Mouse (Mus musculus) MEL (cell line): Measurements from ENCODE around the gene Spata2.

ENCODE experiments used
- CHD1 ChIP-seq: IDR thresholded peaks from 2 replicates; pipeline ENCODE4 v1.6.1; 2012; ENCODE audit warnings: low read depth, mild to moderate bottlenecking, inconsistent platforms, low read length, improper control_type of control experiment
- CTCF ChIP-seq, 3 experiments: IDR thresholded peaks in 2 of 3; conservative IDR thresholded peaks in 1 of 3; 2 replicates each; pipeline ENCODE4 v1.5.1; 2011 to 2012; ENCODE audit warnings: low read length in 3 of 3, low read depth in 2 of 3, mild to moderate bottlenecking in 2 of 3, improper control_type of control experiment in 1 of 3, inconsistent platforms in 1 of 3, mixed read lengths in 1 of 3, moderate library complexity in 1 of 3; ENCODE audit not compliant: control insufficient read depth in 1 of 3, insufficient read depth in 1 of 3, poor library complexity in 1 of 3, severe bottlenecking in 1 of 3
- EP300 ChIP-seq, 2 experiments: IDR thresholded peaks; 2 replicates each; pipeline ENCODE4 v1.6.1; 2011; ENCODE audit warnings: improper control_type of control experiment in 2 of 2, low read length in 2 of 2, low read depth in 1 of 2, mild to moderate bottlenecking in 1 of 2
- HCFC1 ChIP-seq: IDR thresholded peaks from 2 replicates; pipeline ENCODE4 v1.6.1; 2012; ENCODE audit warnings: low read depth, mild to moderate bottlenecking, inconsistent platforms, low read length, improper control_type of control experiment, moderate library complexity
- MAFK ChIP-seq: IDR thresholded peaks from 2 replicates; pipeline ENCODE4 v1.6.1; 2011; ENCODE audit warnings: low read depth, mild to moderate bottlenecking, low read length, improper control_type of control experiment, borderline replicate concordance
- MYC ChIP-seq: IDR thresholded peaks from 2 replicates; pipeline ENCODE4 v1.6.1; 2011; ENCODE audit warnings: low read depth, mild to moderate bottlenecking, low read length, improper control_type of control experiment, moderate library complexity
- POLR2A ChIP-seq, 2 experiments: IDR thresholded peaks; 2 replicates each; pipeline ENCODE4 v1.6.1; 2011 to 2012; ENCODE audit warnings: low read length in 2 of 2, mild to moderate bottlenecking in 2 of 2, control low read depth in 1 of 2, improper control_type of control experiment in 1 of 2, low read depth in 1 of 2, moderate library complexity in 1 of 2; ENCODE audit not compliant: control insufficient read depth in 1 of 2, insufficient read depth in 1 of 2, poor library complexity in 1 of 2
- RAD21 ChIP-seq: IDR thresholded peaks from 2 replicates; pipeline ENCODE4 v1.6.1; 2011; ENCODE audit warnings: mild to moderate bottlenecking, low read depth, low read length, improper control_type of control experiment
- TAL1 ChIP-seq: IDR thresholded peaks from 2 replicates; pipeline ENCODE4 v1.6.1; 2012; ENCODE audit warnings: mild to moderate bottlenecking, inconsistent platforms, low read length, moderate library complexity, mixed read lengths
- UBTF ChIP-seq: IDR thresholded peaks from 2 replicates; pipeline ENCODE4 v1.6.1; 2012; ENCODE audit warnings: low read depth, mild to moderate bottlenecking, inconsistent platforms, low read length, improper control_type of control experiment, moderate library complexity, borderline replicate concordance; ENCODE audit not compliant: insufficient read depth
- ZMIZ1 ChIP-seq: IDR thresholded peaks from 2 replicates; pipeline ENCODE4 v1.6.1; 2012; ENCODE audit warnings: low read depth, mild to moderate bottlenecking, inconsistent platforms, low read length, improper control_type of control experiment, moderate library complexity

GRCm38 (mm10) chr2:167506546-167507260, 14.0 kb upstream of the Spata2 start:
- TF ChIP-seq CTCF (IDR thresholded peaks at IDR 0.05 in 2 of 3, conservative IDR thresholded peaks at IDR 0.05 in 1 of 3; ENCODE audit: control insufficient read depth in 1 of 3, insufficient read depth in 1 of 3, low read depth in 2 of 3, low read length in 3 of 3, poor library complexity in 1 of 3, severe bottlenecking in 1 of 3): no peak
- TF ChIP-seq HCFC1: no peak
- TF ChIP-seq MAFK: no peak
- TF ChIP-seq TAL1: no peak
- TF ChIP-seq CHD1: no peak
- no peak for TF ChIP-seq UBTF
- TF ChIP-seq MYC: no peak
- no peak for TF ChIP-seq POLR2A (IDR thresholded peaks at IDR 0.05; ENCODE audit: control insufficient read depth in 1 of 2, insufficient read depth in 1 of 2, low read depth in 1 of 2, low read length in 2 of 2, poor library complexity in 1 of 2)
- no peak for TF ChIP-seq RAD21
- no peak for TF ChIP-seq EP300 (IDR thresholded peaks at IDR 0.05; ENCODE audit: low read depth in 1 of 2, low read length in 2 of 2)
- TF ChIP-seq ZMIZ1: no peak
